Mouse (Mus musculus) c-Kit-negative CD71-positive TER-119-positive erythroid progenitor cells, embryonic 14.5 days (primary cell): ENCODE measurements around the gene Tldc1.

ENCODE experiments used
- DNase-seq: peaks from one replicate; pipeline ENCODE4 v3.0.0-alpha.2; 2013; ENCODE audit warnings: low read depth, low spot score

Tldc1 gene

DNA sequence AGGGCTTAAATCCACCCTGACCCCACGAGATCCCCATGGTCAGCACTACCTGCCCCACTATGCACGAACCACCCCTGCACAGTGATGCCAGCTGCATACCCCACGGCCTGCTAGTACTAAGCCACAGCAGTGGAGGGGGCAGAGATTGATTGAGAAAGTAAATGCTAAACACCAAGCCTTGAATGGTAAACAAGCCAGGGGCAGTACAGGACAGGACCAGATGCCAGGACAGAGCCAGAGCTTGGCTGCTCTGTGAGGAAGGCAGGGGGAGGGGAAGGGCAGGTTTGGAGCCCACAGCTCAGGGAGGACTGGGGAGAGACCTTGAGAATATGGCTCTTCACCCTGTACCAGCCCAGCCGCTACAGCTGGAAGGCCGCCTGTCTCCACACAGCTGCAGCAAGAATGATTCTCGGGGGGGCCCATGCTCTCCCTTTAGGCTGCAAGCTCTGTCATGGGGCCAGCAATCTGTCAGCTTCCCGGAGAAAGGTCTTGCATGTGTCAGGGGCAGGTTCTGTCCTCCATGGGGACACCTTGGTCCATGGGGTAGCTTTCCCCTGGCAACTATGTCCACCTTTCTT is 1.5 kb downstream of the Tldc1 start:
- no peak for DNase-seq

DNA sequence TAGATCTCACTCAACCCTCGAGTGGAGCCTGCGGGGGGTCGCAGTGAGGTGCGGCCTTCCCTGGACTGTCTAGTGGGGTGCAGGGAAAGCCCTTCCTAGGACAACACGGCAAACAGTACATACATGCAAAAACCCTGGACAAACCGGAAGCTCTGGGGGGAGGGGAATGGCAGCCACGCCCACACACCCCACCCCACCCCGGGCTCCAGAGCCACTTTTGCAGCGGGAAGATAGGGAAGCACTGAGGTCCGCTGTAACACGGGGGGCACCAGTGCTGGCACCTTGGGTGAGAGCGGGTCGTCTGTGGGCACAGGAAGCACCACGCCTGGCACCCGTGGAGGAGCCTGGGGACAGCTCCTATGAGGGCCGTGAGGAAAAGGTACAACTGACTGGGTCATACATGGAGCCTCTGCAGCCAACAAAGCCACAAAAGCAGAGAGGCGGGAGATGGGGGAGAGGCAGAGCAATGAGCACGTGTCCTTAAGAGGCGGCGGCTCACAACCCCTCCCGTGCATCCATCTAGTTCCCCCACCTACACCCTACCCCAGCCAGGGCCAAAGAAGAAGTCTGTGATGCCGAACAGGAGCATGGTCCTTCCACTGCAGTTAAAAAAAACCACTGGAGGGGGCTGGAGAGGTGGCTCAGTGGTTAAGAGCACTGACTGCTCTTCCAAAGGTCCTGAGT is 12.3 kb downstream of the Tldc1 start:
- no peak for DNase-seq

DNA sequence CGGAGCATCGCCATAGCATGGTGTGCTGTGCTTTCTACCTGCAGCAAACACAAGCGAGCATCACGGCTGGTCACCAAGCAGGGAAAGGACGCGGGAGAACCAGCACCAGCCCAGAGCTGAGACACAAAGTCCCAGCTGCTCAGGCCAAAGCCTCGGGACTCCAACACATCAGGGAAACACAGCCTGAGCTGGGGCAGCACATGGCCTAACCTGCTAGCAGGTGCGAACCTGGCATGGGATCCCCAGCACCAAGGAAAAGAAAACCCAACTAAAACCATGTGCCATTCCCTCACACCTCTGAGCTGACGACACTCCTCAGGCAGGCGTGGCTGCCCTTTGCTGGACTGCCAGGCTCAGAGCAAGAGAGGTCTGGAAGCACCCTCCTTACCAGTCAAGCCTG is 12.9 kb downstream of the Tldc1 start:
- DNase-seq, result no peak

DNA sequence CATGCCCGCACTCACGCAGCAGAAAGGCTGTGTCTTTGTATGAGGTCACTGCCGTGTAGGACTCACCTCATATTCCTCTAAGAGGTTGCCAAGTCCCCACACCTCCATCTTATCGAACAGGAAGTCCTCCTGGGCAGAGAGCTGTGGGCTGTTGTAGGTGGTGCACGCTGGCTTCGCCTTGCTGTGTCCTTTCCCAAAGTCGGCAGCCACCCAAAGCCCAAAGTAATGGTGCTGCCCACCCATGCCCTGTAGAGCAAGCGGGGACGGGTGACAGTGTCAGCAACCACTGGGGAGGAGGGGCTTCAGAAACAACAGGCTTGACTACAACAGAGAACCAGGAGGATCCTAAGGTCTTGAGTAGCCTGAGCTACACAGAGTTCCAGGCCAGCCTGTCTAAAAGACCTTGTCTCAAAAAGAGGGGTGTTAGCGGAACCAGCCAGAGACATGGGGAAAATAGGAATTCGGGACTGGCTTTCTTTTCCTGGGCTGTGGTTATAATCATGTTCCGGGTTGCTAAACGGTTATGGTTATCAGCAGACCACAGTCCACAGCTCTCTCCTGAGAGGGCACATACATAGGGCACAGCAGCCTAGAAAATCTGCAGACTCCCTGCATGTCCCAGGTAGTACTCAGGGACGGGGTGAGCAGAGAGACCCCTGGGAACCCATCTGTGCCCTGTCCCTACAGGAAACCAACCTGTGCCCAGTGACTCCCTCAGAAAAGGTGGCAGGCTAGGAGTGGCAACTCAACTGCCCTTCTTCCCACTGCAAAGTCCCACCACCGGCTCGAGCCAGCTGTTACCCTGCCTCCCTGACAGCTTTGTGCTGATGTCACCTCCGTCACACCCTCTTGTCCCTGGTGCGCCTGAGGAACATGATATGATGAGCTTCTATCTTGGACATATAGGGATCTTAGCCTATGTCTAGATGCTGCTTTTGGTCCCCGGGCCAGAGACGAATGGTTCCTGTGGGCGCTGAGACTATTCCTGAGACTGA is 15.7 kb downstream of the Tldc1 start:
- DNase-seq, result no peak

DNA sequence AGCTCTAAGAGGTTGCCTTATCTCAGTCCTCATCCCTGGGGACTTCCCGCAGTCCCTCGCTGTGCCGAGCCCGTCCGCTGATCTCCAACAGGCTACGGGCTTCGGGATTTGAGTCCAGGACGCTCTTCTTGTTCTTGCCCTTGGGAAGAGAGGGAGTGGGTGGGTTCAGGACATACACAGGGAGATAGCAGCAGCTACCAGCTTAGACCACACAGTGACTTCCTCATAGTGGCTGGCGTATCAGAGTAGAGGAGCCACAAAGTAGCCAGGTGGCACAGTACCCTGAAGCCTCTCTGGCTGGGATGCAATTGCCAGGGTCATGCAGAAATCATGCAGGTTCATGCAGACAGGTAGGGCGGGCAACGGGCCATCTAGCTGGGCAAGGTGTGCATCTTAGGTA is 16.5 kb downstream of the Tldc1 start:
- no peak for DNase-seq

DNA sequence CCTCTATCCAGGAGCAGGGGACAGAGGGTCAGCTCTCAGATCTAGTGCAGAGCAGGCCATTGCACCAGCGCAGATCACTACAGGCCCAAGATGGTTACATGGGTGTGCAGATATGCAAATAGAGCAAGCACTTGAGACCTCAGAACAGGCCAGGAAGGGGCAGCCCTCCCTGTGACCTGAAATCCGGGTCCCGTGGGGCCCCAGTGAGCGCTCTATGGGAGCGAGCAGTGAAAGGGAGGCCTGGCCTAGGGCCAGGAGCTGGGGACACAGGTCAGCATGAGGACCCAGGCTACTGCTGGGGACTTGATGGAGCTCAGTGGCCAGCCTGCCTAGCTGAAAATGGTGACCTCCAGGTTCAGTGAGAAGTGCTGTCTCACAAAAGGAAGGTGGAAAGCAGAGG is 21.7 kb downstream of the Tldc1 start:
- DNase-seq, result no peak

DNA sequence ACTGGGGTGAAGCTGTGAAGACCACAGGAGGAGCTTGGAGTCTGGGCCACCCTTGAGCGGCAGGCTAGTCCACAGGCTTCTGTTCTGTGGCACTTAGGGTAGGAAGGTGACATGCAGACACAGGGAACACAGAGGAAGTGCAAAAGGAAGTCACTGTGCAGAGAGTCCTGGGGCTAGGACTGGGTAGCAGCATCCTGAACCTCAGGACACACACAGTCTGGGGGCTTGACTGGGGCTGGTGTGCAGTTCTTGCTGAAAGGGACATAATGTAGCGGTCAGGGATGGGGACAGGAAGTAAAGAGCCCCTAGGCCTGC is 22.1 kb downstream of the Tldc1 start:
- no peak for DNase-seq

DNA sequence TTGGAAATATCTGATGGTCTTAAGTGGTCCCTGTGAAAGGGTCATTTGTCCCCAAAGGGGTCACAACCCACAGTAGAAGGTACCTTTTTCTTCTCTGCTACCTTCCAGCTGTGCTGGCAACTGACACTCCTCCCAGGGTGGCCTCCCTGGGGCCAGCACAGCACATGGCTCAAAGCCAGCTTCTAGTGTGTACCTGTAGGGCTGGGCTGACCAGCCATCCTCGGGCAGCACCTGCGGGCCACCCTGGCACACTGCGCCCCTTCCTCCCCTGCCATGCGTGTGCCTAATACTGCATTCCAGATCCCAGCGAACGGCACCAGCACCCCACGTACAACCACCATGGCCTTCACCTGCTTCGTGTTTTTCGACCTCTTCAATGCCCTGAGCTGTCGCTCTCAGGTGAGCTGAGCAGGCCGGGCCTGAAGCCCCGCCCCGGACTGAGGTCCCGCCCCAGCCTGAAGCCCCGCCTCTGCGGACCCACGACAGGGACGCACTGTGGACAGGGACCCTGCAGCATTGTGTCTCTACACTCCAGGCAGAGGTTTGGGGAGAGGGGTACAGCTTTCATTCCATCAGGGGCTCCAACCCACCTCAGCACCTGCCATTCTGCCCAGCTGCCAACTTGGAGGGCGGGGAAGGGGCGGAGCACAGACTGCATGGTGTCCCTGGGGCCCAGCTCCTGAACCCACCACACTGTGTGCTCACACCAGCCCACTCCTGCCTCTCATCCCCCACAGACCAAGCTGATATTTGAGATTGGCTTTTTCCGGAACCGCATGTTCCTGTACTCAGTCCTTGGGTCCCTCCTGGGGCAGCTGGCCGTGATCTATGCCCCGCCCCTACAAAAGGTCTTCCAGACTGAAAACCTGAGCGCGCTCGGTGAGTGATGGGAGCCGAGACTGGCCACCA is 22.7 kb downstream of the Tldc1 start:
- no peak for DNase-seq

DNA sequence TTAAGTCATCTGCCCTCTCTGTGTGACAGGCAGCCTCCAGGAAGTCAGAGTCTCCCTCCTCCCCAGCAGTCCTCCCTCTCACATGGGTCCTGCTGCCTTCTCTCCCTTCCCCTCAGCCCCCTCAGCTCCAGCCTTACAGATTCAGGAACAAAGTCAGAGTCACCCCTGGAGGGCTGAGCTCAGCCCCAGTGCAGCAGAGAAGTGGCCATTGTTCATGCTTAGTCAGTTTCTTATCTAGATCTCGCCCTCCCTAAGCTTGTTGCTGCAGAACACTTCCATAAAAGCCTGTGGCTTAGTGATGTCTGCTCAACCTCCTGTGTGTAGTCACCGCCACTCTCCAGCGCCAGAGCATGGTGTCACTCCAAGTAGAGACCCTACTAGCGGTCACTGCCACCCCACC is 33.6 kb downstream of the Tldc1 start:
- DNase-seq, result no peak

DNA sequence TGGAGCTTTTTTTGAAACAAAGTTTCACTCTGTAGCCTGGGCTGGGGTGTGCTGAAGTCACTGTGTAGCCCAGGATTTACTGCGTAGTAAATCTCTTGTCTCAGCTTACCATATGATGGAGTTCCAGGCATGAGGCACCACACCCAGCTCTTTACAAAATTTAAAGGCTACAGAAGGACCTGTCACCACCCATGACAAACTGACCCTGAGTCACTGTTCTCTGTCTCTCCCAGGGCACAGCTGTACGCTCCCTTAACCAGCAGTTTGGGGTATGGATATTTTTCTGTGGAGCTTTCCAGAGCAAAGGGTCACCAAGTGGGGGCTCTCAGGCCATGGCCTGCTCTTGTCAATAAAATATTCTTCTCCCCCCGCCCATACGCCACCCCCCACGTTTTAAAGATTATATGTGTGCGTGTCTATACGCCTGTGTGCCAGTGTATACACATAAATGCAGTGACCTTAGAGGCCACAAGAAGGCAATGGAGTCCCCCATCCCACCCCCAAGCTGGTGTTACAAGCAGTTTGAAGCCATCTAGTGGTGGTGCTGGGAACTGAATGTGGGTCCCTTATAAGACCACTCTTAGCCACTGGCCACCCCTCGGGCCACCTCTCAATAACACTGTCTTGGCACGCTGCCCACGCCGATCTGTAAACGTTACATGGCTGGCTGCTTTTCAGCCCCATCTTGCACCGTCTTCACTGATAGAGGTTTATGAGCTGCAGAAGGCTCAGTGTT is 34.8 kb downstream of the Tldc1 start:
- DNase-seq, result no peak

DNA sequence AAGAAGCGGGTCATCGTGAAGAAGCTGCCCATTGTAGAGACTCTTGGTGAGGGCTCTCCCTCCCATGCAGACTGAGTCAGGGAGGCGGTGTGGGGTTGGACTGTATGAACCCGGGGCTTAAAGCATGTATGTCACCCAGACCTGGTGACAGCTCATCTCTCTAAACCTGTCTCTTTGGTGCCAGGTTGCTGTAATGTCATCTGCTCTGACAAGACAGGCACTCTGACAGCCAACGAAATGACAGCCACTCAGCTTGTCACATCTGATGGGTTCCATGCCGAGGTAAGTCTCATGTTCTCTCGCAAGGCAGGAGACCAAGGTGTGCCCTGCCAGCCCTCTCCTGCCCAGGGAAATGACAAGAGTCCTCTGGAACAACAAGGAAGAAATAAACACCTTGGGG is 35.8 kb downstream of the Tldc1 start:
- no peak for DNase-seq

DNA sequence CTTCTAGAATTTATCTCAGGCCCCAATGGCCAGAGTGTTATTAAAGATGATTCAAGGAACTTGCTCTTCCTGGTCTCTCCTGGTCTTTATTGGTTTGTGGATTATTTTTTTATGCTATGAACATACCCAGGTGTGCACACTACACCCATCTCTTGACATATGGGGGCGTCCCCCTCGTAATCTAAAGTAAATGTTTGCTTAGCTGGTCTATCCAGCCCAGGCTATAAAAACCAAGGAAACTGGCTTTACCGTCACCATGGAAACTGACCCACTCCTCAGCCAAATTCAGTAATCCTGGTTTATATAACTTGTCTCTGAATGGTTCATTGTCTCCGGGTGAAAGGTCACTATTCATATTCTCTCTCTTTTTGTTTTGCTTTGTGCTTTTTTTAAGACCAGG is 37.6 kb downstream of the Tldc1 start:
- no peak for DNase-seq

DNA sequence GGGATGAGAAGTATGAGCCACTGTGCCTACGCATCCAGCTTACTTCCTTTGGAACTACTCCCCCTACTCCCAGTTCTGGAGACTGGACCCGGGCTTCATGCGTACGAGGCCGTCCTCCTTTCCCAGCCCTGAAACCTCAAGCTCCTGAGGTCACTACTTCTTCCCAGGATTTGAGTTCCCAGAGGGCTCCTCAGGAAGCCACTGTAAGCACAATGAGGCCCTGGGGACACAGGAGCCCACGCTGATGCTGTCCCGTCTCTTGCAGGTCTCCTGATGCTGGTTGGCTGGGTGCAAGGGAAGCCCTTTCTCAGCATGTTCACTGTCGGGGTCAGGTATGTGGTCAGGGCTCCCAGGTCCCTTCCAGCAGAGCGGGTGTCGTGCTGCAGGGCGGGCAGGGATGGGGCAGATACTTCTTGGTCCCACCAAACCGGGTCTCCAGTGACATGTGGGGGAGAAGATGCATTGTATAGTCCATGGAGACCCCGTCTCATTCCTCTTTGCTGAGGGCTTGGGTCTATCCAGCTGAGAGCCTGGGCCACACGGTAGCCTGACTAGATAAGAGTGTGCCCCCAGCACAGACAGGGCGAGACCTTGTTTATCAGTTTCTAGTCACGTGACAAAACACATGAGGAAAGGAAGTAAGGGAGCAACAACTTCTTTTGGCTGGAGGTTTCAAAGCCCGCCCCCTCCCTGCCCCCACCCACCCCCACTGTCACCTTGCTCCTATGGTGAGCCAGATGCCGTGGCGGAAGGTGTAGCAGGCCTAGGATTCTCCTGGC is 39.9 kb downstream of the Tldc1 start:
- DNase-seq, result no peak

DNA sequence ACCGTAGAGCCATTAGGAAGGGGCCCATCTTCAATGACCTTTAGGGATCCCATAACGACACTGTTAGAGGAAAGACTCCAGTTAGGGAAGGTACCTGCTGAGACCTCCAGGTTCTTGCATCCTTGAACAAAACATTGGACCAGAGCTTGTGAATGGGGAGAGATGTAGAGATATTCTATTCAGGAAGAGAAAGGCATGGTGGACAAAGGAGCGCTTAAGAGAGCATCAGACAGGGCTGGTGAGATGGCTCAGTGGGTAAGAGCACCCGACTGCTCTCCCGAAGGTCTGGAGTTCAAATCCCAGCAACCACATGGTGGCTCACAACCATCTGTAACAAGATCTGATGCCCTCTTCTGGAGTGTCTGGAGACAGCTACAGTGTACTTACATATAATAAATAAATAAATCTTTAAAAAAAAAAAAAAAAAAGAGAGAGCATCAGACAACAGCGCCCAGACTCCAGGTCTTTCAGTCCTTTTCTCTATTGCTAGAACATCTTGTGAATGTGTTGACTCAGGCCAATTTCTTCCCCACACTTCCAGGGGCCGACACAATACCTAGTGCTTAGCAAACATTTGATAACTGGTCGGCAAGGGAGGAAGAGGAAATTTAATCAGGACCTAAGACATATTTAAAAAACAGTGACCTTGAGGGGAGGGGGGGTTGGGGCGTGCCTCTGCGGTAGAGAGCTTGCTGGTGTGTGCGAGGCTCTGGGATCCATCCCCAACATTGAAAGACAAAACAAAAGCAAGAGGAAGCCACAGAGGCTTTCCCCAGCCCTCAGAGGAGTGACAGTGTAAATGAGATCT is 40.9 kb downstream of the Tldc1 start:
- DNase-seq, result no peak

DNA sequence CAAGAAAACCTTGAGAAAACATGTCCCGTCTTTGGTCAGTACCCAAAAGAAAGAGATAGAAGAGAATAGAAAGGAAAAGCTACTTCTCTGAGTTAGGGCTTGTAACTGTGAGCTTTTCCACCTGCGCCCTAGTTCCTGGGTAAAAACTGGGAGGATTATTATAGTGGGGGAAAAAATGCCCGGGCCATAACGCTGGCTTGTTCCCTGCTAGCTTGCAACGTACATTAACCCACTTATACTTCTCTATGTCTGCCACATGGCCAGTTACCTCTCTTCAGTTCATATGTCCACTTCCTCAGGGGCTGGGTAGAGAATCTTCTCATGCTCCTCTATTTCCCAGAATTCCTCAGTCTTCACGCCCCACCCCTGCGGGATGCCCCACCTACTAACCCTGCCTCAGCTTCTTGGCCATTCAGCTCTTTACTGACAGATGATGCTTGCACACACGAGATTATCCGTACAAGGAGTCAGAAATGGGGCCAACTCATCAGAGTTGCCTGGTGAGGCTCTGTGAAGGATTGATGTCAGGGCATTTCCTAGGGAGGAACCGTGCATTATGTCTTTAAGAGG is 41.8 kb downstream of the Tldc1 start:
- no peak for DNase-seq

DNA sequence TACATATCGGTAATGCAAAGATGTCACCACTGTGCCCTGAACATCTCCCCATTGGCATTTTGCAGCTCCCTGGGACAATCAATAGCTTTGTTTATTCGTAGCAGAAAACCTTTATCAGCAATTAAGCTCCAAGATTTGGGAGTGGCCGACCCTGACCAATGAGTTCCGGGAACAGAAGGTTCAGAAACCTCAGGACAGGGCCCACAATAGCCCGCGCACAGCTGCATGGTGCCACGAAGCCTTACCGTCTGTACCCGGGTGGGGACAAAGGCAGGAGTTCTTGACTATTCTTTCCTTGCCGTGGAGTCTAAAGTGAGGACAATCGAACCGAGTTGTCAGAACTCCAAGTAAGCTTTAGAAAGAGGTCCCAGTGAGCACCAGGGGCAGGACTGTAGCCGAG is 46.1 kb downstream of the Tldc1 start:
- DNase-seq, result no peak

DNA sequence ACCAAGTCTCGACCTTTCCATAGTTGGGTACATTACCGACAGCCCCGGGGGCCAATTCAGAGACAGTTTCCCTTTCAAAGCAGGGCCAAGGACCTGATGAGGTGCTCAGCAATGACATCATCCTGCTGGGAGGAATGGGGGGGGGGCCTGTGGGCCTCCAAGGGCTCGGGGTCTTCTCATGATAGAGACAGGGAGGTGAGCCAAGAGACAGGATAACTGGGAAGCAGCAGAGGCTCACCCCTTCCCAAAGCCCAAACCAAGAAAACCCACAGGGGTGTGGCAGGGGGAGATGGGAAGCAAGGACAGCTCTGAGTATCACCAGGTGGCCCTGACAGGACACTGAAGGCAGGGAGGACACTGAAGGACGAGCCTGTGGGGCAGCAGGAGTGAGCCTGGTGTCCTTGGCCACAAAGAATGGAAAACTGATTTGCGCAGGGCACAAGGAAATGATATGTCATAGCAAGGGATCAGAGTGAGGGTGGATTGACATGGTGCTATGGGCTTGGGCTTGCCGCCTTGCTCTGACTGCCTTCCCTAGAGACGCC is 49.8 kb downstream of the Tldc1 start:
- DNase-seq, result no peak

DNA sequence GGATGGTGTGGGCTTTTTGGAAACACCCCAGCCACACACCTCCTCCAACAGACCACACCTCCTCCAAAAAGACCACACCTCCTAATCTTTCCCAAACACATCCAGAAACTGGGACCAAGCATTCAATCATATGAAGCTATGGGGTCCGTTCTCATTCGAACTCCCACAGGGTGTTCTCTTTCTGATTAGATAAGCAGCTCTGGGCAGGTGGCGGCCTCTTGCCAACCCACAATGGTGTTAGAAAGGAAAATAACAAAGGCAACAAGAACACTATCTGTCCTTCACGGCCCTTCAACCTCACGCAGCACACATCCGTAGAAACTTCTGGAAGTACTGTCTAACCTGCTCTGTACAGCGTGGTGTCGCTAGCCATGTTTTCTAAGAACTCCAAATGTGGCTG is 51.1 kb downstream of the Tldc1 start:
- no peak for DNase-seq

DNA sequence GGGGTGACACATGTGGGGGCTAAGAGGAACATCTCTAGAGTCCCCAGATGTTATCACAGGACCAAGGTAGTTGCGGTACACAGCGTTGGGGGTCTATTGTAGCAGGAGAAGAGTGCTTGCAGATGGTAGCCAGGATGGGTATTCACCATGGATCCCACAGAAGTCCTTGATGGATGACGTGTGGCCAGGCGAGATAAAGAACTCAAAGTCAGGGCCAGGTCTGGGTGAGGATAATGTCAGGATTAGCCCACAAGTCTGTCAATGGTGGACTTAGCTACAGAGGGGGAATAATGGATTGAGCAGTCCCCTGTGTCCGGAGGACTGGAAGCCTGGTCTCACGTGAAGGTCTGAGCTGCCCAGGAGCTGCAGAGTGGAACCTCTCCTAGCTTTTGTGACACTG is 53.6 kb downstream of the Tldc1 start:
- no peak for DNase-seq
